Mouse (Mus musculus) myocyte (in vitro differentiated cells): ENCODE data around the gene Hc.

ENCODE experiments used
- E2F4 ChIP-seq: IDR thresholded peaks from one replicate; pipeline ENCODE4 v1.6.1; 2011; ENCODE audit warnings: mild to moderate bottlenecking, control low read depth, moderate library complexity; ENCODE audit not compliant: insufficient read depth
- POLR2A ChIP-seq: IDR thresholded peaks from one replicate; pipeline ENCODE4 v1.6.1; 2011; ENCODE audit warnings: low read depth, mild to moderate bottlenecking, control low read depth, moderate library complexity; ENCODE audit not compliant: insufficient read length
- POLR2AphosphoS2 ChIP-seq: IDR thresholded peaks from one replicate; pipeline ENCODE4 v1.6.1; 2011; ENCODE audit warnings: low read depth, control low read depth; ENCODE audit not compliant: insufficient read length
- USF1 ChIP-seq: IDR thresholded peaks from one replicate; pipeline ENCODE4 v1.6.1; 2011; ENCODE audit warnings: low read depth, mild to moderate bottlenecking, control low read depth, moderate library complexity

DNA sequence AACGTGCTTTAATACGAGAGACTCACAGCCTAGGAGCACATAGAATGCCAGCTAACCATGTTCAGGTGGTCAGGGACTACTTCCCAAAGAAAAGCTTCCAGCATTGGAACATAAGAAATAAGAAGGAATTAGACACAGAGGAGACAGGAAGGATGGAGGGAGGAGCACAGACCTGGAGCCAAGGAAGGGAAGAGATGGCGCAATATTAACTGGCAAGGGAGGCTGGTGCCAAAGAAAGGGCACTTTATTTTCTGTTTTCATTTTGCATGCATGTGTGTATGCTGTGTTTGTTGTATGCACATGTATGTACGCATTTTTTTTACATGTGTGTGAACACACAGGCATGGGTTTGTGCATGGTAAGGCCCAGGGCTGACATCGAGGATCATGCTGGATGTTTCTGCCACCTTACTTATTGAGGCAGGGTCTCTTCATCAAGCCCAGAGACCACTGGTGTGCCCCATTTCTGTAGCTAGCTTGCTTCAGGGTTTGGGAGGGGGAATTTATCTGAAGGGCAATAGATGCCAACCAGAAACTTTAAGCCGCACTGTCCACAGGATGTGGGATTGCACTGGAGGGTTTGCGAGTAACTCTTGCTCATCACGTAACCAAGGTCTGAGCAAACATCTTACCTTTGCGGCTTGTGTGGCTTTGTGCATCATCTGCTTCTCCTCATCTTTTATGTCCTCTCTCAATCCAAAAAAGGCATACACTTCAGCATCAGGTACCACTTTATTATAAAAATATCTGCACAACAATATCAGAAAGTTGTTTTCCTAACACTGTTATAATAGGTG is 22.5 kb downstream of the Hc start:
- TF ChIP-seq USF1 (no peak), POLR2A (no peak), E2F4 (no peak), POLR2AphosphoS2 (no peak)
